Mouse (Mus musculus) cortical plate, adult 2 months (tissue): ENCODE results near the gene Rassf8.

Experiments
- CTCF ChIP-seq: fragments of 200-500 bp; IDR thresholded peaks from 2 replicates; pipeline ENCODE4 v1.5.1; 2011; ENCODE audit warnings: mild to moderate bottlenecking, control low read depth, low read length; ENCODE audit not compliant: insufficient read depth; ENCODE audit errors: extremely low read depth
- POLR2A ChIP-seq: fragments of 200-500 bp; IDR thresholded peaks from 2 replicates; pipeline ENCODE4 v1.6.1; 2011; ENCODE audit warnings: mild to moderate bottlenecking, low read length, control low read depth; ENCODE audit not compliant: insufficient read depth; ENCODE audit errors: extremely low read depth

GRCm38 (mm10) chr6:145806784-145807183, 60.2 kb downstream of the Rassf8 start:
- TF ChIP-seq POLR2A: no peak
- no peak for TF ChIP-seq CTCF
